Mouse (Mus musculus): ENCODE measurements around the gene Mup22. TPM values are rescaled to one million over a fixed set of nuclear protein-coding genes. Genes with fewer than 3 reads are reported as not detected.
"Not testable (repeated sequence)": the region's sequence is repeated elsewhere in the genome, so short reads cannot be mapped to it uniquely, and the experiment has no call there.

Gene Mup22
- total RNA-seq (2021) = 10 to 100 TPM in 1 of 2 experiments, not detected in 1; 35.6 TPM
- long read RNA-seq, experiment 1 = 0 reads
- long read RNA-seq, experiment 2, partial matches to known transcripts = 0 of 2 reads
- long read RNA-seq, experiment 2, other reads (novel, unspliced or antisense) = 0 of 2 reads

DNA sequence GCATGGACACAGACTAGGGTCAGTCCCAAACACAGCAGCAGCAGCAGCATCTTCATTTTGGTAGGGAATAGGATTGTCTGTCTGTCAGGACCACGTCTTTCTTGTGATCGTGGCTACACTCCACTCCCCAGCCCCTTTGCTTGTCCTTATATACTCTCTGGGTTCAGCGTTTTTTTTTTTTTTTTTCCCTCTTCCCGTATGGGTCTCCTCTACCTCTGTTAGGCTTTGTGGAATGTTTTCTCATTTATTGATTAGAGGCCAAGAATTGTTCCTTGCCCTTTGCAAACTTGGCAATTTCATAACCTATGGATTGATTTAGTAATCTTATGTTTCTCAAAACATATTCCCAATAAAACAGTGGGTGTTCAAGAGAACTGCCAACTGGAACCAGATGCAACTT, at the start of gene Mup22:
Mup22 (minus strand) TSS at position 101 of the 400 bp plus-strand sequence.
- DNase-seq = not testable (repeated sequence)

DNA sequence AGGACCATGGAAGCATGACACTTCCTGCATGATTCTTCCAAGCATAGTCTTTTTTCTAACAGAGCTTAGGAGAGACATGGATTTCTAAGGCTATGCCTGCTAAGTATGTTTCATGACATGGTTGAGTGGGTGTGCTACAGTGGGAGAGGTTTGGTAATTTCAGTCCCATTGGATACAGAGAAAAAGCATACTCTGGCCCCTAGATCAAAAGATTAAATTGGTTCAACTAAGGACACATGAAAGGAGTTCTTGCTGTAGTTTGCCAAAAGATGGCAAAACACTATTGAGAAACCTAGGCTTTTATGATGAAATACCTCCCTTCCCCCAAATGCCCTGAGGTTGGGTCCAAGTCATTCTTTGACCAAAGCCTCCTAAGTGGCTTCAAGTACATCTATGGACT, 19.6 kb upstream of the Mup22 start:
- not testable (repeated sequence) for DNase-seq

Other genes with a start within 250 kb of the Mup22 start
- gene Mup10, start 239.3 kb downstream of the Mup22 start, total RNA-seq (2021) = 1 to 10 TPM in 1 of 2 experiments, not detected in 1; 1.4 TPM
- 1 to 10 TPM in 1 of 2 experiments, not detected in 1; 1.3 TPM for gene Mup11, start 159.1 kb downstream of the Mup22 start, total RNA-seq (2021)
- not detected for gene Mup12, start 80.1 kb downstream of the Mup22 start, total RNA-seq (2021)